In the genomic region with DNA sequence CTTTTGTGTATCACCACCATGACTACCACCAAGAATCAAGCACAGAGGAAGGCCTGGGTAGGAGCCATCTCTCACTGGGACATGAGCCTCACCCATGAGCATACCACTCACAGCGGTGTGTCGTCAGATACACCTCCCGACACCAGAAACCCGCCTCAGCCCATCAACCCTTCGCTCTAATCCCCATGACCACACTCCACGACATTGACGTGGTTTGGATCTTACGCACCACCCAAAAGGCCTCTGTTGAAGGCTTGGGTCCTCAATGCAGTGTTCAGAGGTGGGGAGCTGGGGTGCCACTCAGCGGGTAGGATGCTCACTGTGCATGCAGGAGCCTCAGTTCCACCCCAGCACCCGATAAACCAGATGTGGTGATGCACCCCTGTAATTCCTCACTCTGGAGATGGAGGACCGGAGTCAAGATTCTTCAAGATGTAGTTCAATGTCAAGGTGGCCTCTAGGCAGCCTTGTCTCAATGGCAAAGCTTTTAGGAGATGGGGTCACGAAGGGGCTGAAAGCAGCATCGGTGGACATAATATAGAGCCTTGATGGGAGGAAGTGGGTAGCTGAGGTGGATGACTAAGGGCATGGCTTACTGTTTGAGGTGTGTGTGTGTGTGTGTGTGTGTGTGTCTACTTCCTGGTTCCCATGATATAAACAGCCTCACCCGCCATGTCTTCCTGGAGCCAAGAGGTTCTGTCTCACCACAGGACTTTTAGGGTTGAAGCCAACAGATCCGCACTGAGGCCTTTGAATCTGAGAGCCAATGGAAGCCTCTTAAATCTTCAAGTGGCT, we compare ENCODE assay signal across 24 mouse cellular contexts. TPM values are rescaled to one million over a fixed set of nuclear protein-coding genes. Genes with fewer than 3 reads are reported as not detected.
DNase-seq lines count a peak whose midpoint lies in the region.
"Had no signal": no experiment of that assay in that cellular context is flagged by ENCODE, and none has a peak within 500 bp of the region (broad histone marks: within the 10 kb centered on the region; RNA-seq: fewer than 3 reads in every experiment).

No protein-coding gene starts in this region.

- peak; percentile 61 for DNase-seq in cerebellum, adult 9-11 months
- DNase-seq in cerebellum, adult 18-20 months: no peak
- peak; percentile 35 for DNase-seq in thymus, postnatal 0 days (ENCODE audit: low spot score)
- DNase-seq in thymus, postnatal 36 days: no peak
- DNase-seq in induced T-regulatory cell, adult 2 months (ENCODE audit: low read depth): peak; percentile 59
- no peak for DNase-seq in lung, postnatal 10 days
- DNase-seq in heart, postnatal 10 days: no peak
- DNase-seq in c-Kit-positive CD71-positive TER-119-positive erythroid progenitor cells, embryonic 14.5 days (ENCODE audit: low spot score): no peak
- DNase-seq: adrenal gland, adult 2 months; cerebellum, adult 11 months; embryo, embryonic 11 days; kidney, adult 9 months; kidney, postnatal 4 days; lung, postnatal 14 days; retina, postnatal 1 day had no signal

- intact Hi-C loops in heart, postnatal 10 days (cut with DNase I): no loop called here

RNA-seq across cellular contexts. Expression of gene Irgc1, which starts 21.3 kb away (rescaled TPM):
- polyA plus RNA-seq in thymus, postnatal 0 days (2015; fragmentation: Nextera tagmentation; extraction: Ambion mirVana): 0.18 and 0.22 TPM in 2 replicates
- total RNA-seq in heart, postnatal 10 days (2021): not detected
- total RNA-seq: adrenal gland, adult 2 months; gastrocnemius, postnatal 25 days; layer of hippocampus, postnatal 14 days; MEL had no signal
- polyA plus RNA-seq: adrenal gland, adult 2 months; embryonic facial prominence, embryonic 15.5 days; forebrain, embryonic 10.5 days; heart, postnatal 0 days; hindbrain, embryonic 15.5 days; liver, embryonic 16.5 days; midbrain, embryonic 10.5 days had no signal

RNA-seq across cellular contexts. Expression of gene Smg9, which starts 31.3 kb away (rescaled TPM):
- polyA plus RNA-seq in thymus, postnatal 0 days (2015; fragmentation: Nextera tagmentation; extraction: Ambion mirVana): 30.2 and 33.3 TPM in 2 replicates
- 10 to 100 TPM; 12.8 to 14.9 TPM for total RNA-seq in heart, postnatal 10 days (2021)

RNA-seq across cellular contexts. Expression of gene Plaur, which starts 31.5 kb away (rescaled TPM):
- polyA plus RNA-seq in thymus, postnatal 0 days (2015; fragmentation: Nextera tagmentation; extraction: Ambion mirVana): 3.0 and 3.4 TPM in 2 replicates
- total RNA-seq in heart, postnatal 10 days (2021): 1 to 10 TPM; 4.2 to 6.1 TPM

RNA-seq across cellular contexts. Expression of gene Cadm4, which starts 51.1 kb away (rescaled TPM):
- polyA plus RNA-seq in thymus, postnatal 0 days (2015; fragmentation: Nextera tagmentation; extraction: Ambion mirVana): 0.71 and 0.83 TPM in 2 replicates
- 10 to 100 TPM; 18.6 to 22.7 TPM for total RNA-seq in heart, postnatal 10 days (2021)

Comparison
In these comparisons a context has a peak if more than half of its experiments do, and no peak if none do; other contexts are left out.
1. DNase-seq: peak in cerebellum, adult 9-11 months (single experiment), thymus, postnatal 0 days (single experiment) and induced T-regulatory cell, adult 2 months (single experiment); none in cerebellum, adult 18-20 months (0 of 2), thymus, postnatal 36 days (0 of 2), lung, postnatal 10 days (single experiment), heart, postnatal 10 days (0 of 2) and c-Kit-positive CD71-positive TER-119-positive erythroid progenitor cells, embryonic 14.5 days (single experiment).